Mouse (Mus musculus): ENCODE data around the gene Hoxa6.
A peak's percentile ranks its signal among the peaks of the same experiment; 100 is the strongest.

The Hoxa6 gene

GRCm38 (mm10) chr6:52215771-52216535, 7.4 kb upstream of the Hoxa6 start:
- no peak for DNase-seq (ENCODE audit: low spot score in 2 of 2)

- no peak for DNase-seq (ENCODE audit: low spot score in 2 of 2)
These were observed 6.5 kb upstream of the Hoxa6 start for GRCm38 (mm10) chr6:52215070-52215469.

- no peak for DNase-seq (ENCODE audit: low spot score in 2 of 2)
These were observed 5.7 kb upstream of the Hoxa6 start for GRCm38 (mm10) chr6:52214271-52214670.

- no peak for DNase-seq (ENCODE audit: low spot score in 2 of 2)
These were observed 4.8 kb upstream of the Hoxa6 start, which contains the start of the genes Hoxa3 and Gm28308 for GRCm38 (mm10) chr6:52213119-52213986. Gene Hoxa3, minus strand, starts transcription at chr6:52213336. Gene Gm28308, minus strand, starts transcription at chr6:52213339.

- DNase-seq (ENCODE audit: low spot score in 2 of 2), result peak in 1 of 2 experiments; percentile 52
These were observed 4.1 kb upstream of the Hoxa6 start for GRCm38 (mm10) chr6:52212556-52213118.

GRCm38 (mm10) chr6:52211961-52212360, 3.4 kb upstream of the Hoxa6 start:
- DNase-seq (ENCODE audit: low spot score in 2 of 2), result no peak

- peak; percentile 55 to 65 for DNase-seq (ENCODE audit: low spot score in 2 of 2)
These were observed 2.8 kb upstream of the Hoxa6 start for GRCm38 (mm10) chr6:52211170-52211935.

GRCm38 (mm10) chr6:52209685-52210046, 1.1 kb upstream of the Hoxa6 start:
- no peak for DNase-seq (ENCODE audit: low spot score in 2 of 2)

- DNase-seq (ENCODE audit: low spot score in 2 of 2), result no peak
These were observed 554 bp upstream of the Hoxa6 start for GRCm38 (mm10) chr6:52208868-52209684.

GRCm38 (mm10) chr6:52207684-52207976, 892 bp downstream of the Hoxa6 start:
- no peak for DNase-seq (ENCODE audit: low spot score in 2 of 2)

GRCm38 (mm10) chr6:52206882-52207683, 1.4 kb downstream of the Hoxa6 start:
- DNase-seq (ENCODE audit: low spot score in 2 of 2), result no peak

GRCm38 (mm10) chr6:52205638-52206621, 2.6 kb downstream of the Hoxa6 start:
- DNase-seq (ENCODE audit: low spot score in 2 of 2), result no peak

- DNase-seq (ENCODE audit: low spot score in 2 of 2), result no peak
These were observed 3.3 kb downstream of the Hoxa6 start for GRCm38 (mm10) chr6:52205221-52205620.

GRCm38 (mm10) chr6:52204050-52204752, 4.3 kb downstream of the Hoxa6 start, which contains the start of gene Hoxa5:
Gene Hoxa5, minus strand, starts transcription at chr6:52204587.
- DNase-seq (ENCODE audit: low spot score in 2 of 2), result no peak

GRCm38 (mm10) chr6:52203371-52204049, 5.0 kb downstream of the Hoxa6 start:
- no peak for DNase-seq (ENCODE audit: low spot score in 2 of 2)

- no peak for DNase-seq (ENCODE audit: low spot score in 2 of 2)
These were observed 5.5 kb downstream of the Hoxa6 start for GRCm38 (mm10) chr6:52203121-52203370.

- DNase-seq (ENCODE audit: low spot score in 2 of 2), result no peak
These were observed 6.0 kb downstream of the Hoxa6 start for GRCm38 (mm10) chr6:52202362-52203120.
